Mouse (Mus musculus) heart, adult 2 months (tissue): ENCODE measurements around the gene Piwil4. TPM values are rescaled to one million over a fixed set of nuclear protein-coding genes. Genes with fewer than 3 reads are reported as not detected.

Experiments used
- DNase-seq, 2 experiments: peaks; one replicate each; pipeline ENCODE4 v3.0.0; 2021
- H3K27ac ChIP-seq: fragments of 200-600 bp; 2 replicates; pipeline ENCODE4 v1.8.1; 2022
- H3K27me3 ChIP-seq: fragments of 200-500 bp; 2 replicates; pipeline ENCODE4 v1.6.1; 2012; ENCODE audit warnings: mild to moderate bottlenecking, low read length, inconsistent platforms, mixed read lengths; ENCODE audit not compliant: control insufficient read depth, insufficient read depth
- H3K36me3 ChIP-seq: fragments of 200-500 bp; 2 replicates; pipeline ENCODE4 v1.6.1; 2012; ENCODE audit warnings: low read length, inconsistent platforms; ENCODE audit not compliant: control insufficient read depth, insufficient read depth
- H3K4me1 ChIP-seq: fragments of 200-500 bp; 2 replicates; pipeline ENCODE4 v1.6.1; 2011; ENCODE audit warnings: low read length; ENCODE audit not compliant: control insufficient read depth, insufficient read depth
- H3K4me3 ChIP-seq: fragments of 200-600 bp; 2 replicates; pipeline ENCODE4 v1.8.1; 2022
- H3K79me2 ChIP-seq: fragments of 200-500 bp; replicated peaks from 2 replicates; pipeline ENCODE4 v1.6.1; 2012; ENCODE audit warnings: mild to moderate bottlenecking, inconsistent platforms, low read length, moderate library complexity, mixed read lengths; ENCODE audit not compliant: control insufficient read depth, insufficient read depth
- H3K9ac ChIP-seq: fragments of 200-500 bp; 2 replicates; pipeline ENCODE4 v1.6.1; 2012; ENCODE audit warnings: low read depth, mild to moderate bottlenecking, control low read depth, inconsistent platforms, low read length, mixed read lengths
- CTCF ChIP-seq: fragments of 200-600 bp; IDR thresholded peaks from 2 replicates; pipeline ENCODE4 v1.8.1; 2022; ENCODE audit warnings: antibody characterized with exemption, mild to moderate bottlenecking, moderate library complexity
- EP300 ChIP-seq: fragments of 200-500 bp; IDR thresholded peaks from 2 replicates; pipeline ENCODE4 v1.6.1; 2011; ENCODE audit warnings: low read depth, low read length, control low read depth; ENCODE audit not compliant: insufficient read depth
- POLR2A ChIP-seq: fragments of 200-500 bp; IDR thresholded peaks from 2 replicates; pipeline ENCODE4 v1.6.1; 2011; ENCODE audit warnings: mild to moderate bottlenecking, low read depth, low read length, control low read depth; ENCODE audit not compliant: insufficient read depth
- WGBS: fragments of 180-500 bp; shearing (Covaris S2); methylation state at CpG from one replicate; pipeline ENCODE4 v1.1.7; 2018; 5-methylcytosine and 5-hydroxymethylcytosine counted together
- intact Hi-C: fragments of 180-260 bp; cut with DNase I; formaldehyde crosslinking; loops from one replicate; pipeline ENCODE4 v1.15.1; 2025
- polyA plus RNA-seq: library from polyadenylated mRNA; depleted of rRNA; stranded (reverse); fragments of >200 nt; gene quantifications from 2 replicates; pipeline ENCODE4 v1.2.3, GENCODE M21; 2012
- total RNA-seq, 2 experiments: library from RNA; stranded (reverse); gene quantifications; 2 replicates each; pipeline ENCODE4 v1.2.3; 2021

The Piwil4 gene
- total and polyA plus RNA-seq, 3 experiments = not detected

DNA sequence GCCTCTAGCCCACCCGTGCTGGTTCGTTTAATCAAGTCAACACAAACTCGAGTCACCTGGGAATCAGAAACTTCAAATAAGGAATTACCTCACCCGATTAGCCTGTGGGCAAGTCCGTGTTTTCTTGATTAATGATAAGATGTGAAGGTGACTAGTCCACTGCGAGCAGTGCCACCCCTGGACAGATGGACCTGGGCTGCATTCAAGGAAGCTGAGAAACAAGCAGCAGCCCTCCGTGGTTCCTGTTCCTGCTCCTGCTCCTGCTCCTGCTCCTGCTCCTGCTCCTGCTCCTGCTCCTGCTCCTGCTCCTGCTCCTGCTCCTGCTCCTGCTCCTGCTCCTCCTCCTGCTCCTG is 41.3 kb downstream of the Piwil4 start:
- WGBS = 40% methylated on average over 7 of the region's 7 CpGs
- intact Hi-C loops = loop anchor here (1.0 to 5.0 kb wide), 5 partner anchors 57 to 352 kb away; no protein-coding TSS in a partner anchor
- Histone ChIP-seq H3K36me3 (no peaks in the 10 kb centered on the region), H3K4me1 (no peaks in the 10 kb centered on the region; the same call in 1 of the 2 replicates), H3K27ac (no peak overlapping the region), H3K9ac (no peak overlapping the region), H3K4me3 (no peak overlapping the region), H3K27me3 (no peaks in the 10 kb centered on the region), H3K79me2 (no peaks in the 10 kb centered on the region)
- TF ChIP-seq EP300 (no peak), POLR2A (no peak), CTCF (no peak)
- no peak for DNase-seq

DNA sequence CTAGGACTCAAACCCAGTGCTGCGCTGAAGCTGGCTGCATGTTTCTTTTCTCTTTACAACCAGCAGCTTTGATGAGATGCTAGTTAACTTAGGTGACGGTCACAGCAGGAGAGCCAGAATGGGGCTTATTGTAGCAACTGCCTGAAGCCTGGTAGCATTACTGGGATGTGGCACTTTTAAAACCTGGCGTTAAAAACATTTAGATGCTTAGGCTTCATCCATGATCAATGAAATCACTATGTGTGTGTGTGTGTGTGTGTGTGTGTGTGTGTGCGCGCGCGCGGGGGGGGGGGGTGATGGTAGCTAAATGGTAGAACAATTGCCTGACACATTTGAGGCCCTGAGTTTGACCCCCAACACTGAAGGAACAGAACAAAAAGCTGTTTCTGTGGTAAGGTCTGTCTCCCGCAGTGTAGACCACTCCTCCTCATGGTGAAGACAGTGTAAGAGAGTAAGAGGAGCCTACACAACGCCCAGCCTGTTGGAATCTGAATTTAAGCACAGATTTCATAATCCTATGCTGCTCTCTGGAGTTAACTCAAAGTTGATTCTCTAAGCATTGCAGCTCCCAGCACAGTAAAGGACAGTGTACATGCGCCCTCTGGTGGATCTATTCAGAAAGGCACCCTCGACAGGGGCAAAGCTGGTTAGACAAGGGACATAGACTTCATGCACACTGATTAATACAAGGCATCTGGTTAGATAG is 41.8 kb downstream of the Piwil4 start:
- peak; percentile 85 for TF ChIP-seq EP300
- TF ChIP-seq CTCF = peak; percentile 100; the same call in 1 of the 2 replicates
- no peak for TF ChIP-seq POLR2A
- H3K9ac ChIP-seq = no peak overlapping the region
- DNase-seq = peak; percentile 84 to 90
- no peaks in the 10 kb centered on the region for H3K36me3 ChIP-seq
- no peaks in the 10 kb centered on the region for H3K27me3 ChIP-seq
- intact Hi-C loops = loop anchor here (1.0 to 5.0 kb wide), 5 partner anchors 56 to 351 kb away; no protein-coding TSS in a partner anchor
- no peaks in the 10 kb centered on the region; the same call in 1 of the 2 replicates for H3K4me1 ChIP-seq
- no peaks in the 10 kb centered on the region for H3K79me2 ChIP-seq
- WGBS = 54% methylated on average over 12 of the region's 12 CpGs
- no peak overlapping the region for H3K4me3 ChIP-seq
- H3K27ac ChIP-seq = no peak overlapping the region

DNA sequence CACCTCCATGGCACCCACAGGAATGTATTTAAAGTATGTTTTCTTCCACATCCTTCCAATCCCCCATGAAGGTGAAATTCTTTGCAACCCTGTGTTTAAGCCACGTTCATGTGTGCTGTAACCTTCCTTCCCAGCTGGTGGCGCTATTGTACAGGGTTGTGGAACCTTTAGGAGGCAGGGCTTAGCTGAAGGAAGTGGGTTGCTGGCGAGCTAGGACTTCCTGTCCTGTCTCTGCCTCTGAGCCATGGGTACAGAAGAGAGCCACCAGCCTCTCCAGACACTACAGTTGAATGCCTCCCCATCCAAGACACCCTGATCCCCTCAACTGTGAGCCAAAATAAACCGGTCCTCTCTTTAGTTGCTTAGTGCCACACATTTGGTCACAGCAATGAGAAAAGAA is 42.6 kb downstream of the Piwil4 start:
- DNase-seq = no peak
- H3K79me2 ChIP-seq = no peaks in the 10 kb centered on the region
- no peaks in the 10 kb centered on the region for H3K36me3 ChIP-seq
- 64% methylated on average over 4 of the region's 4 CpGs for WGBS
- intact Hi-C loops = loop anchor here (2.0 to 5.0 kb wide), 4 partner anchors 56 to 351 kb away; no protein-coding TSS in a partner anchor
- TF ChIP-seq EP300 (no peak), POLR2A (no peak), CTCF (peak; percentile 43)
- H3K4me3 ChIP-seq = no peak overlapping the region
- no peaks in the 10 kb centered on the region for H3K27me3 ChIP-seq
- H3K9ac ChIP-seq = no peak overlapping the region
- no peaks in the 10 kb centered on the region; the same call in 1 of the 2 replicates for H3K4me1 ChIP-seq
- H3K27ac ChIP-seq = no peak overlapping the region

DNA sequence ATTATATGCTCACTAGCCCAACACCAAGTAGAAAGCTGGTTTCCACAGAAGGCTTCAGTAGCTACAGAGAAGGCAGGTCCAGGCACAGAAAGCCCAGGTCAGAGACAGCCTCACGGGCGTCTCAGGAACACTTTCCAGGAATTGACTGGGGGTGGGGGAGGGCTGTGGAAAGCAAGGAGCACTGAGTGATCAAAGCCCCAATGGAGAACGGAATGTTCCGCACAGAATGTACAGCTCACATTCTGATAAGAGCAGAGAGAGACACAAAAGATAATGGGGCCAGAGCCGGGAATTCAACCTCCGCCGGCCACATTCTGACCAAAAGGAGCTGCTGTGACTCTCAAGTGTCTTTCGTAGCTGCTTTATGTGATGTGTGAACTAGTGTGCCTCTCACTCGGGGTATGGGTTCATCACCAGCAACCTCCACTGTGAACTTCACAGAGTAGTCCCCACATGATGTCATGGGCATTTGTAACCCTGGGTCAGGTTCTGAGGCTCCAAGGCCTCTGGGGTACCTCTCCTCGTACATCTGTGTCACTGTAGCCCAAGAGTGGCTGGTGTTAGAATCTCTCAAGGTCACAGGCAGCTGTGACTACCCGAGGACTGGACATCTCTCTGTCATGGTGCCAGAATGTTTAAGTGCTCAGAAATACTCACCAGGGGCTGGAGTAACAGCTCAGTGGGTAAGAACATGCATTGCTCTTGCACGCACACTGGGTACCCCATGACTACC is 51.0 kb downstream of the Piwil4 start:
- TF ChIP-seq POLR2A (no peak), EP300 (peak; percentile 77)

DNA sequence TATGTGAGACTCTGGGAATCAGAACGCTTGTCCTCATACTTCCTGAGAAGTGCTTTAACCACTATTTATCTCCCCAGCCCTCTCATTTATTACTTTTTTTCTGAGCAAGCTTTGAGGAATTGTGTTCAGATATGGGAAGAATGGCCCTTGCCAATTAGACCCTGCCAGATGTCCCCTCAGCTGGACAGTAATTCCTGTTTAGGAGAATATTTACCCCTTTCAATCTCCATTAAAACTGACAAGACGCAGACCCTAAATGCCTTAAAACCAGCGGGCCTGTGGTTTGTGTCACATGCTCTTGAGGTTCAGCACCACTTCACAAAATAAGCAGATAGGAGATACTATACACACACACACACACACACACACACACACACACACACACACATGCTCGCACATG is 56.2 kb downstream of the Piwil4 start:
- H3K9ac ChIP-seq = no peak overlapping the region
- no peak for DNase-seq
- no peak overlapping the region for H3K4me3 ChIP-seq
- WGBS = 82% methylated on average over 4 of the region's 4 CpGs
- H3K27me3 ChIP-seq = no peaks in the 10 kb centered on the region
- H3K4me1 ChIP-seq = no peaks in the 10 kb centered on the region
- H3K79me2 ChIP-seq = no peaks in the 10 kb centered on the region
- intact Hi-C loops = no loop called here
- H3K36me3 ChIP-seq = no peaks in the 10 kb centered on the region
- H3K27ac ChIP-seq = no peak overlapping the region
- TF ChIP-seq EP300 = no peak
- TF ChIP-seq CTCF = no peak
- no peak for TF ChIP-seq POLR2A

More for the DNA sequence above, 51.0 kb downstream of the Piwil4 start:
- no peaks in the 10 kb centered on the region for H3K79me2 ChIP-seq
- peak in 1 of 2 experiments; percentile 10 for DNase-seq
- WGBS = 33% methylated on average over 12 of the region's 12 CpGs
- H3K27ac ChIP-seq = no peak overlapping the region
- intact Hi-C loops = no loop called here
- H3K27me3 ChIP-seq = no peaks in the 10 kb centered on the region
- no peak overlapping the region for H3K9ac ChIP-seq
- H3K4me3 ChIP-seq = no peak overlapping the region
- no peaks in the 10 kb centered on the region for H3K36me3 ChIP-seq
- H3K4me1 ChIP-seq = peaks cover 3% of the 10 kb centered on the region; the same call in 1 of the 2 replicates

DNA sequence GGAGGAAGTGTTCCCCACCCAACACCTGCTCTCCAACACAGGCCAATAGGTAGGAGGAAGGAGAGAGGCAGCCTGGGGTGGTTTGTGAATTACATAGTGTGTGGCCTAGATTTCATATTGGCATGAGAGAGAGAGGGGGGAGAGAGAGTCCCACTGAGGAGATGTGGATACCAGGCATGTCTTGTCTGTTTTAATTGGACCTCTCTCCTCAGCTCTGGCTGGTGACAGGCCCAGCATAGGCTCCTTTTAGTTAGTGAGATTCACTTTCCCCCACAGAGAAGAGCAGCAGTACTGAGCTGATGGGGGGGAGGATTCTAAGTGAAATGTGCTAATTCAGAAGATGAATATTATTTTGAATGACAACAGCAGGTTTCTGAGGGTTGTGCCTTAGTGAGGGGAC is 57.8 kb downstream of the Piwil4 start:
- Histone ChIP-seq H3K36me3 (no peaks in the 10 kb centered on the region), H3K27me3 (no peaks in the 10 kb centered on the region), H3K27ac (no peak overlapping the region), H3K4me3 (no peak overlapping the region), H3K9ac (no peak overlapping the region), H3K4me1 (no peaks in the 10 kb centered on the region), H3K79me2 (no peaks in the 10 kb centered on the region)
- no peak for TF ChIP-seq POLR2A
- TF ChIP-seq EP300 = no peak
- intact Hi-C loops = no loop called here
- DNase-seq = no peak
